Mouse (Mus musculus) midbrain, embryonic 13.5 days (tissue): ENCODE data around the gene Rsph9. TPM values are rescaled to one million over a fixed set of nuclear protein-coding genes. Genes with fewer than 3 reads are reported as not detected.

Experiments used
- ATAC-seq: fragments of 200-750 bp; cut with Nextera tagmentation; 2 replicates; pipeline ENCODE4 v1.8.0; 2017; ENCODE audit warnings: mild to moderate bottlenecking, moderate TSS enrichment, moderate library complexity
- H3K27ac ChIP-seq: fragments of 300-500 bp; sonication (generic); 2 replicates; pipeline ENCODE4 v1.5.1; 2015; ENCODE audit warnings: inconsistent platforms, mild to moderate bottlenecking, moderate library complexity
- H3K27me3 ChIP-seq: fragments of 300-500 bp; sonication (generic); 2 replicates; pipeline ENCODE4 v1.6.1; 2015; ENCODE audit warnings: mild to moderate bottlenecking, inconsistent platforms
- H3K36me3 ChIP-seq: fragments of 300-500 bp; sonication (generic); 2 replicates; pipeline ENCODE4 v1.6.1; 2015; ENCODE audit warnings: mild to moderate bottlenecking, inconsistent platforms
- H3K4me1 ChIP-seq: fragments of 300-500 bp; sonication (generic); replicated peaks from 2 replicates; pipeline ENCODE4 v1.6.1; 2015; ENCODE audit warnings: inconsistent platforms
- H3K4me2 ChIP-seq: fragments of 300-500 bp; sonication (generic); replicated peaks from 2 replicates; pipeline ENCODE4 v1.6.1; 2015; ENCODE audit warnings: moderate library complexity, mild to moderate bottlenecking, inconsistent platforms
- H3K4me3 ChIP-seq: fragments of 300-500 bp; sonication (generic); replicated peaks from 2 replicates; pipeline ENCODE4 v1.5.1; 2015; ENCODE audit warnings: mild to moderate bottlenecking, inconsistent platforms
- H3K9ac ChIP-seq: fragments of 300-500 bp; sonication (generic); replicated peaks from 2 replicates; pipeline ENCODE4 v1.6.1; 2015; ENCODE audit warnings: mild to moderate bottlenecking, inconsistent platforms
- H3K9me3 ChIP-seq: fragments of 300-500 bp; sonication (generic); 2 replicates; pipeline ENCODE4 v1.6.1; 2016; ENCODE audit warnings: mild to moderate bottlenecking, inconsistent platforms
- WGBS: fragments of 180-500 bp; shearing (Covaris S2); methylation state at CpG from one replicate; pipeline ENCODE4 v1.1.7; 2015; 5-methylcytosine and 5-hydroxymethylcytosine counted together
- polyA plus RNA-seq: library from polyadenylated mRNA; unstranded; fragments of >200 nt; fragmentation: Nextera tagmentation; extraction: Ambion mirVana; gene quantifications from 2 replicates; pipeline ENCODE4 v1.2.1, GENCODE M21; 2015

Gene Rsph9
- polyA plus RNA-seq, 1 experiment from 2014 or later, result 26.9 TPM

- H3K4me3 ChIP-seq, result no peak overlapping the region; the same call in 1 of the 2 replicates
- peaks cover 29% of the 10 kb centered on the region for H3K4me1 ChIP-seq
- no peaks in the 10 kb centered on the region for H3K9me3 ChIP-seq
- peak overlapping the region; percentile 66 for H3K4me2 ChIP-seq
- no peak overlapping the region for H3K9ac ChIP-seq
- WGBS, result 94% methylated on average over 7 of the region's 7 CpGs
- no peak overlapping the region for H3K27ac ChIP-seq
- H3K36me3 ChIP-seq, result peaks cover 40% of the 10 kb centered on the region
- no peaks in the 10 kb centered on the region for H3K27me3 ChIP-seq
- no peak for ATAC-seq
These were observed 18.5 kb upstream of the Rsph9 start for GRCm38 (mm10) chr17:46162551-46162950.

- H3K27me3 ChIP-seq, result no peaks in the 10 kb centered on the region
- peaks cover 32% of the 10 kb centered on the region for H3K36me3 ChIP-seq
- ATAC-seq, result no peak
- peaks cover 29% of the 10 kb centered on the region for H3K4me1 ChIP-seq
- H3K27ac ChIP-seq, result peak overlapping the region; percentile 64; the same call in 1 of the 2 replicates
- 50% methylated on average over 9 of the region's 9 CpGs for WGBS
- peak overlapping the region; percentile 76 for H3K4me3 ChIP-seq
- H3K9ac ChIP-seq, result peak overlapping the region; percentile 83
- no peaks in the 10 kb centered on the region for H3K9me3 ChIP-seq
- peak overlapping the region; percentile 66 for H3K4me2 ChIP-seq
These were observed 17.7 kb upstream of the Rsph9 start for GRCm38 (mm10) chr17:46161710-46162109.

GRCm38 (mm10) chr17:46161179-46161578 lies 17.2 kb upstream of the Rsph9 start:
- H3K4me3 ChIP-seq, result peak overlapping the region; percentile 76
- WGBS, result 0% methylated on average over 19 of the region's 19 CpGs
- peak overlapping the region; percentile 83 for H3K9ac ChIP-seq
- peak; percentile 56 for ATAC-seq
- peaks cover 29% of the 10 kb centered on the region for H3K4me1 ChIP-seq
- peak overlapping the region; percentile 64; the same call in 1 of the 2 replicates for H3K27ac ChIP-seq
- H3K9me3 ChIP-seq, result no peaks in the 10 kb centered on the region
- H3K27me3 ChIP-seq, result no peaks in the 10 kb centered on the region
- peak overlapping the region; percentile 66 for H3K4me2 ChIP-seq
- peaks cover 26% of the 10 kb centered on the region for H3K36me3 ChIP-seq

- Histone ChIP-seq H3K4me3 (peak within 1 kb of the TSS; percentile 76), H3K4me1 (peaks cover 29% of the 10 kb centered on the region), H3K9ac (peak within 1 kb of the TSS; percentile 83), H3K27ac (peak within 1 kb of the TSS; percentile 64), H3K36me3 (peaks cover 21% of the 10 kb centered on the region), H3K27me3 (no peaks in the 10 kb centered on the region), H3K9me3 (no peaks in the 10 kb centered on the region), H3K4me2 (peak within 1 kb of the TSS; percentile 66)
- peak; percentile 96 for ATAC-seq
- WGBS, result under 1% methylated on average over 23 of the region's 23 CpGs
These were observed 16.7 kb upstream of the Rsph9 start, which contains the start of gene Gtpbp2 for GRCm38 (mm10) chr17:46160686-46161085. Gene Gtpbp2, plus strand, starts transcription at chr17:46161032.

GRCm38 (mm10) chr17:46160090-46160662 lies 16.2 kb upstream of the Rsph9 start:
- H3K4me3 ChIP-seq, result peak overlapping the region; percentile 76
- H3K36me3 ChIP-seq, result peaks cover 16% of the 10 kb centered on the region
- no peaks in the 10 kb centered on the region for H3K27me3 ChIP-seq
- H3K9me3 ChIP-seq, result no peaks in the 10 kb centered on the region
- peak; percentile 68 for ATAC-seq
- WGBS, result 1% methylated on average over 16 of the region's 16 CpGs
- H3K9ac ChIP-seq, result peak overlapping the region; percentile 54
- peak overlapping the region; percentile 66 for H3K4me2 ChIP-seq
- H3K27ac ChIP-seq, result peak overlapping the region; percentile 63
- peaks cover 29% of the 10 kb centered on the region for H3K4me1 ChIP-seq

GRCm38 (mm10) chr17:46159236-46159635 lies 15.2 kb upstream of the Rsph9 start:
- Histone ChIP-seq H3K4me3 (no peak overlapping the region), H3K36me3 (peaks cover 7% of the 10 kb centered on the region), H3K4me1 (peaks cover 29% of the 10 kb centered on the region), H3K27me3 (no peaks in the 10 kb centered on the region), H3K27ac (no peak overlapping the region), H3K4me2 (0 out of 2 replicates have a peak overlapping the region, but pooled peaks have one; percentile 66), H3K9ac (no peak overlapping the region), H3K9me3 (no peaks in the 10 kb centered on the region)
- no peak for ATAC-seq
- WGBS, result 78% methylated on average over 2 of the region's 2 CpGs

- WGBS, result 81% methylated on average over 8 of the region's 8 CpGs
- no peak overlapping the region for H3K4me2 ChIP-seq
- H3K27me3 ChIP-seq, result no peaks in the 10 kb centered on the region
- no peak overlapping the region for H3K9ac ChIP-seq
- H3K4me3 ChIP-seq, result no peak overlapping the region
- ATAC-seq, result no peak
- H3K36me3 ChIP-seq, result no peaks in the 10 kb centered on the region
- H3K9me3 ChIP-seq, result no peaks in the 10 kb centered on the region
- H3K4me1 ChIP-seq, result peaks cover 26% of the 10 kb centered on the region
- H3K27ac ChIP-seq, result no peak overlapping the region
These were observed 13.1 kb upstream of the Rsph9 start for GRCm38 (mm10) chr17:46157131-46157530.

GRCm38 (mm10) chr17:46156680-46157079 lies 12.7 kb upstream of the Rsph9 start:
- Histone ChIP-seq H3K4me1 (peaks cover 22% of the 10 kb centered on the region), H3K4me2 (no peak overlapping the region), H3K9me3 (no peaks in the 10 kb centered on the region), H3K27ac (no peak overlapping the region), H3K4me3 (no peak overlapping the region), H3K9ac (no peak overlapping the region), H3K36me3 (no peaks in the 10 kb centered on the region), H3K27me3 (no peaks in the 10 kb centered on the region)
- ATAC-seq, result no peak
- WGBS, result 83% methylated on average over 5 of the region's 5 CpGs

- peaks cover 10% of the 10 kb centered on the region for H3K4me1 ChIP-seq
- WGBS, result 98% methylated on average over 3 of the region's 3 CpGs
These were observed 10.3 kb upstream of the Rsph9 start for GRCm38 (mm10) chr17:46154336-46154735.

GRCm38 (mm10) chr17:46152847-46153782 lies 9.1 kb upstream of the Rsph9 start, which contains the start of gene Mad2l1bp:
Gene Mad2l1bp, minus strand, starts transcription at chr17:46153553.
- H3K27ac ChIP-seq, result 0 out of 2 replicates have a peak within 1 kb of the TSS, but pooled peaks have one; percentile 62
- peak within 1 kb of the TSS; percentile 74 for H3K9ac ChIP-seq
- H3K4me1 ChIP-seq, result peaks cover 10% of the 10 kb centered on the region
- peak within 1 kb of the TSS; percentile 85 for H3K4me2 ChIP-seq
- H3K4me3 ChIP-seq, result peak within 1 kb of the TSS; percentile 70
- peak; percentile 91 for ATAC-seq
- H3K9me3 ChIP-seq, result no peaks in the 10 kb centered on the region
- no peaks in the 10 kb centered on the region for H3K27me3 ChIP-seq
- H3K36me3 ChIP-seq, result peaks cover 15% of the 10 kb centered on the region
- 9% methylated on average over 33 of the region's 33 CpGs for WGBS

More at GRCm38 (mm10) chr17:46154336-46154735, 10.3 kb upstream of the Rsph9 start:
- Histone ChIP-seq H3K4me3 (no peak overlapping the region), H3K4me2 (peak overlapping the region; percentile 85; the same call in 1 of the 2 replicates), H3K9ac (no peak overlapping the region), H3K27me3 (no peaks in the 10 kb centered on the region), H3K36me3 (0 out of 2 replicates have a peak, but pooled peaks cover 4% of the 10 kb centered on the region), H3K27ac (no peak overlapping the region), H3K9me3 (no peaks in the 10 kb centered on the region)
- ATAC-seq, result no peak

- Histone ChIP-seq H3K4me1 (peaks cover 15% of the 10 kb centered on the region), H3K9ac (no peak overlapping the region), H3K4me2 (no peak overlapping the region), H3K4me3 (no peak overlapping the region), H3K27ac (no peak overlapping the region), H3K36me3 (peaks cover 8% of the 10 kb centered on the region), H3K9me3 (no peaks in the 10 kb centered on the region), H3K27me3 (no peaks in the 10 kb centered on the region)
- ATAC-seq, result no peak
- 94% methylated on average over 3 of the region's 3 CpGs for WGBS
These were observed 4.1 kb downstream of the Rsph9 start for GRCm38 (mm10) chr17:46139872-46140271.
